Mouse (Mus musculus) embryonic facial prominence, embryonic 11.5 days (tissue): ENCODE measurements around the gene Gm49361. TPM values are rescaled to one million over a fixed set of nuclear protein-coding genes. Genes with fewer than 3 reads are reported as not detected.

ENCODE experiments used
- ATAC-seq: fragments of 200-750 bp; cut with Nextera tagmentation; replicated peaks from 2 replicates; pipeline ENCODE4 v1.8.0; 2017; ENCODE audit warnings: low read depth; ENCODE audit not compliant: insufficient number of reproducible peaks, low FRiP score, low TSS enrichment
- DNase-seq: peaks from one replicate; pipeline ENCODE4 v3.0.0-alpha.2; 2015; ENCODE audit warnings: low spot score
- H3K27ac ChIP-seq: fragments of 300-500 bp; sonication (generic); replicated peaks from 2 replicates; pipeline ENCODE4 v1.5.1; 2014; ENCODE audit warnings: mild to moderate bottlenecking, low read depth, low read length, control low read depth
- H3K27me3 ChIP-seq: fragments of 300-500 bp; sonication (generic); 2 replicates; pipeline ENCODE4 v1.6.1; 2014; ENCODE audit warnings: mild to moderate bottlenecking, low read length, moderate library complexity, mixed read lengths; ENCODE audit not compliant: control insufficient read depth, insufficient read depth
- H3K36me3 ChIP-seq: fragments of 300-500 bp; sonication (generic); replicated peaks from 2 replicates; pipeline ENCODE4 v1.6.1; 2014; ENCODE audit warnings: low read depth, mild to moderate bottlenecking, low read length, moderate library complexity, mixed read lengths; ENCODE audit not compliant: control insufficient read depth, insufficient read depth
- H3K4me1 ChIP-seq: fragments of 300-500 bp; sonication (generic); 2 replicates; pipeline ENCODE4 v1.6.1; 2014; ENCODE audit warnings: low read length, mixed read lengths; ENCODE audit not compliant: control insufficient read depth, insufficient read depth
- H3K4me2 ChIP-seq: fragments of 300-500 bp; sonication (generic); 2 replicates; pipeline ENCODE4 v1.6.1; 2014; ENCODE audit warnings: low read depth, mild to moderate bottlenecking, control low read depth, low read length, moderate library complexity
- H3K4me3 ChIP-seq: fragments of 300-500 bp; sonication (generic); 2 replicates; pipeline ENCODE4 v1.5.1; 2014; ENCODE audit warnings: low read depth, low read length, control low read depth
- H3K9ac ChIP-seq: fragments of 300-500 bp; sonication (generic); replicated peaks from 2 replicates; pipeline ENCODE4 v1.6.1; 2014; ENCODE audit warnings: mild to moderate bottlenecking, control low read depth, low read length
- H3K9me3 ChIP-seq: fragments of 300-500 bp; sonication (generic); replicated peaks from 2 replicates; pipeline ENCODE4 v1.6.1; 2016; ENCODE audit warnings: mild to moderate bottlenecking, low read length, inconsistent platforms, mixed read lengths; ENCODE audit not compliant: control insufficient read depth
- WGBS: fragments of 180-500 bp; shearing (Covaris S2); extraction: QIAGEN DNeasy Blood & Tissue Kit; methylation state at CpG from one replicate; pipeline ENCODE4 v1.1.7; 2014; 5-methylcytosine and 5-hydroxymethylcytosine counted together
- polyA plus RNA-seq: library from polyadenylated mRNA; unstranded; fragments of >200 nt; fragmentation: Nextera tagmentation; extraction: Ambion mirVana; gene quantifications from 2 replicates; pipeline ENCODE4 v1.2.1, GENCODE M21; 2014

The Gm49361 gene
- polyA plus RNA-seq, 1 experiment from 2014 or later = not detected

DNA sequence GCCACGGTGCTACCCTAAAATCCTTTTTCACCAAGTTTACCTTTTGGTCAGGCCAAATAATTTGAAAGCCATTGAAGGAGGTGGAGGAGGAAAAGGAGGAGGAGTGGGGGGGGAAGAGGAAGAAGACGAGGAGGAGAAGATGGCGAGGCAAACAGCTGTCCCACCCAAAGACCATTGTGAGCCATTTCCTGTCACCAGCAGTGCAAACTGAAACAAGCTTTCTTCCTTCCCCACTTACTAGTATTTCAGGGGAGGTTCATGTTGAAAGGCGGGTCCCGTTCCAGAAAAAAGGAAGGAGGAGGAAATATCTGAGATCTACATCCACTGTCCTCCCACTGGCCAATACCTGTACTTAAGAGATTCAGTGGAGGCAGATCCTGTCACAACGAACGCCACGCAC, 16.5 kb downstream of the Gm49361 start:
- Histone ChIP-seq H3K4me3 (no peak overlapping the region), H3K9me3 (0 out of 2 replicates have a peak, but pooled peaks cover 2% of the 10 kb centered on the region), H3K9ac (no peak overlapping the region), H3K4me2 (no peak overlapping the region), H3K27ac (no peak overlapping the region), H3K36me3 (peaks cover 2% of the 10 kb centered on the region), H3K27me3 (no peaks in the 10 kb centered on the region), H3K4me1 (no peaks in the 10 kb centered on the region)
- 86% methylated on average over 8 of the region's 8 CpGs for WGBS
- ATAC-seq = no peak
- no peak for DNase-seq

DNA sequence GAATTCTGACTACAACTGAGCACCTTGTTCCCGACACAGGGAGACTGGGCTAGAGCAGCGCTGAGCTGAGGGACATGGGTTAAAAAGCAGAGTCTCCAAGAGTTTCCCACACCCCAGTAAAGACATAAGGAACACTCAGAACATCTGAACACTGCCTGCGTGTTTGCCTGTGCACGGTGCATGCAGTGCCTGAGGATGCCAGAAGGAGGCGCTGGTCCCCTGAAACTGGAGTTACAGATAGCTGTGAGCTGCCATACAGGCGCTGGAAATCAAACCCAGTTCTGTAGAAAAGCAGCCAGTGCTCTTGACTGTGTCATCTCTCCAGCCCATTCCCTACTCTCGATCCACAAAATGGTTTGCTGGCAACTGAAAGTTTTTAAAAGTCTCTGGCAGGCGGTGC, 19.7 kb downstream of the Gm49361 start:
- ATAC-seq (no peak), DNase-seq (no peak)
- Histone ChIP-seq H3K4me2 (no peak overlapping the region), H3K4me3 (no peak overlapping the region), H3K27me3 (no peaks in the 10 kb centered on the region), H3K9ac (no peak overlapping the region), H3K36me3 (peaks cover 2% of the 10 kb centered on the region), H3K9me3 (0 out of 2 replicates have a peak, but pooled peaks cover 2% of the 10 kb centered on the region), H3K27ac (no peak overlapping the region), H3K4me1 (no peaks in the 10 kb centered on the region)
- WGBS = 79% methylated on average over 8 of the region's 8 CpGs

DNA sequence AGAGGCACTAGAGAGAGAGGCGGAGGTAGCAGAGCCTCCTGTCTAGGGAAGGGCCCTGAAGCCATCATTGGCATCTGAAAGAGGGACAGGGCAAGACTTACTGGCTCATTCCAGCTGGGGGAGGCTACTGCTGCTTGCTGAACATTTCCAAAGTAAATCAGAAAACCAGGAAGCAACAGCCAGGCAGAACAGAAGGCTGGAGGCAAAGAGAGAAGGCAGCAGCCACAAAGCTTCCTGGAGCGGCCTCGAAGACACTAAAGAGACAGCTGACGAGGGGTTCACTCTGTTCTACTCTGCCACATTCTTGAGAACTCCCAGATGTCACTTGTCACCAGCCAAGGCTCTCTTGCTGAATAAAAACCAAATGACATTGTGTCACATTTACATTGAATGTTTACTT, 21.4 kb downstream of the Gm49361 start:
- H3K4me1 ChIP-seq = no peaks in the 10 kb centered on the region
- 80% methylated on average over 4 of the region's 4 CpGs for WGBS
- H3K36me3 ChIP-seq = peaks cover 2% of the 10 kb centered on the region
- H3K27me3 ChIP-seq = no peaks in the 10 kb centered on the region
- H3K4me2 ChIP-seq = no peak overlapping the region
- H3K9ac ChIP-seq = no peak overlapping the region
- H3K9me3 ChIP-seq = 0 out of 2 replicates have a peak, but pooled peaks cover 2% of the 10 kb centered on the region
- ATAC-seq (no peak), DNase-seq (no peak)
- no peak overlapping the region for H3K4me3 ChIP-seq
- no peak overlapping the region for H3K27ac ChIP-seq

DNA sequence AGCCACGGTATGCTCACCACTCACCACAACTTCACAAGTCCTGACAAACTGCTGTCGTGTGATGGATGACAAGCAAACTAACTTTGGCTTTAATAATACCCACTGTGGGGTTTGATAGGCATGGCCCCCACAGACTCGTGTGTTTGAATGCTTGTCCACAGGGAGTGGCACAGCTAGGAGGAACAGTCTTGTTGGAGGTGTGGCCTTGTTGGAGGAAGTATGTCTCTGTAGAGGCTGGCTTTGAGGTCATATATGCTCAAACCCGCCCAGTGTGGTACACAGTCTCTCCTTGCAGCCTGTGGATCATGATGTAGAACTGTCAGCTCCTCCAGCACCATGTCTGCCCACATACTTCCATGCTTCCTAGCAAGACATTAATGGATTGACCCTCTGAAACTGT, 27.7 kb downstream of the Gm49361 start:
- Histone ChIP-seq H3K36me3 (no peaks in the 10 kb centered on the region; the same call in 1 of the 2 replicates), H3K9ac (no peak overlapping the region), H3K9me3 (no peaks in the 10 kb centered on the region), H3K4me3 (no peak overlapping the region), H3K4me1 (no peaks in the 10 kb centered on the region), H3K27ac (no peak overlapping the region), H3K4me2 (no peak overlapping the region), H3K27me3 (no peaks in the 10 kb centered on the region)
- ATAC-seq = no peak
- no peak for DNase-seq
- WGBS = 83% methylated on average over 4 of the region's 4 CpGs

DNA sequence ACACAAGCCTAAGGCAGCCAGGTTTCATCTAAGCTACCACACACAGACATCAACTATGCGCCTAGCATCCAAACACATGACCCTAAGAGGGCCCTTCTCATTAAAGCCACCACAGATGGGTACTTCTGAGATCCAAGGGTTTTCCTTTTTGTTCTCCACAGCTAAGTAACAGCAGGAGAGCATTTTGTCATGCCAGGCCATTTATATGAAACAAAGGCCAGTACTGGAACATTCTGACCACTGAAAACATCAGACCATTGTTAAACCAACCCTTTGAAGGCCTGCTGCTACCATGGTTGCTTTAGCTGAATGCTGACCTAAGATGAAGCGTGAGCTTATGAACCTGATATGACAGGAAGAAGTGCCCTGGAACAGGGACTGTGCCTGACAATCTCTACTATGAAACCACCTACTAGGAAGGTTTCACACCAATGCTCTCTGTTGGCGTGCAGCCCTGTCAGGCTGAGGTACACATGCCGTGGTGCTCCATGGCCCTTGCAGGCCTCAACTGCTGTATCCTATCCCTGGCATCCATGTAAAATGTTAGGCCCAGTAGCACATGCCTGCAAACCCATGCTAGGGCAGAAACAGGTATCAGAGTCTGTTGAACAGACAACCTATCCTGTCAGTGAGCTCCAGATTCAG, 29.2 kb downstream of the Gm49361 start:
- WGBS = 84% methylated on average over 4 of the region's 4 CpGs
- H3K36me3 ChIP-seq = no peaks in the 10 kb centered on the region; the same call in 1 of the 2 replicates
- no peak overlapping the region for H3K27ac ChIP-seq
- DNase-seq = no peak
- H3K27me3 ChIP-seq = no peaks in the 10 kb centered on the region
- H3K4me2 ChIP-seq = no peak overlapping the region
- no peaks in the 10 kb centered on the region for H3K9me3 ChIP-seq
- no peaks in the 10 kb centered on the region for H3K4me1 ChIP-seq
- ATAC-seq = no peak
- H3K9ac ChIP-seq = no peak overlapping the region
- no peak overlapping the region for H3K4me3 ChIP-seq

DNA sequence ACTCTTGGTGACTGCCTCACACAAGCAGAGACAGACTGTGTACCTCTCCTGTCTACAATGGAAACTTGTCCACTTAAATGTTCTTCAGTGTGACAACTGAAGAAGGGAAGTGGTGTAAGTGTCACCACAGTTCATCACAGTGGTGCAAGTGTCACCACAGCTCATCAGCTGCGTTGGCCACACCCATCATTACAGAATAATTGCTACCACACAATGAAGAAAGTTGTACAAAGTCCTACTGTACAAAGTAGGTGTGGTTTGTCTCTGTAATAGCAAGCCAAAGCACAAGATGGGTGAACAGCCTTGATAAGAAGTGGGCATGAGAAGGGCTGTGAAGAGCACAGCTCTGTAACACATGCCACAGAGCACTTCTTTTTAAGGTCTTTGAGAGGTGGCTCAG, 33.0 kb downstream of the Gm49361 start:
- Histone ChIP-seq H3K4me1 (no peaks in the 10 kb centered on the region), H3K36me3 (no peaks in the 10 kb centered on the region; the same call in 1 of the 2 replicates), H3K9me3 (no peaks in the 10 kb centered on the region), H3K27ac (no peak overlapping the region), H3K27me3 (no peaks in the 10 kb centered on the region), H3K9ac (no peak overlapping the region), H3K4me3 (no peak overlapping the region), H3K4me2 (no peak overlapping the region)
- ATAC-seq (no peak), DNase-seq (no peak)
- 91% methylated on average over 1 of the region's 1 CpGs for WGBS

DNA sequence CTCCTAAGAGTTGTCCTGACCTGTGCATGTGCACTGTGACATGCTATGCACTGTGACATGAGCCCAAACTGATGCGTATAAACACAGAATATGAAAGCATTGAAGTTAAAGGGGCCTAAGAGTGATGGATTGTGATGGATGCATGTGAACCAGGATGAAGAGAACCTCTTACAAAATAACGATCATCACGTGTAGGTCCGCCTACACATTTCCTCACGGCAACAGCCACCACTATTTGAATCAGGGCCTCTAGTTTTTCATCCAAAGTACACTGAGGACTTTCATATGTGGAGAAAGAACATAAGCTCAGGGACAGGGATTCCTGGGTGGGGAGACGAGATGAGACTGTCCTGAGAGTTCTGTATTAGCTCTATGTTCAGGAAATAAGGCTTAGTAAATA, 34.8 kb downstream of the Gm49361 start:
- WGBS = 89% methylated on average over 6 of the region's 6 CpGs
- H3K9ac ChIP-seq = no peak overlapping the region
- no peaks in the 10 kb centered on the region for H3K36me3 ChIP-seq
- H3K4me1 ChIP-seq = no peaks in the 10 kb centered on the region
- H3K9me3 ChIP-seq = no peaks in the 10 kb centered on the region
- DNase-seq (no peak), ATAC-seq (no peak)
- H3K27me3 ChIP-seq = no peaks in the 10 kb centered on the region
- no peak overlapping the region for H3K27ac ChIP-seq
- H3K4me3 ChIP-seq = no peak overlapping the region
- no peak overlapping the region for H3K4me2 ChIP-seq

DNA sequence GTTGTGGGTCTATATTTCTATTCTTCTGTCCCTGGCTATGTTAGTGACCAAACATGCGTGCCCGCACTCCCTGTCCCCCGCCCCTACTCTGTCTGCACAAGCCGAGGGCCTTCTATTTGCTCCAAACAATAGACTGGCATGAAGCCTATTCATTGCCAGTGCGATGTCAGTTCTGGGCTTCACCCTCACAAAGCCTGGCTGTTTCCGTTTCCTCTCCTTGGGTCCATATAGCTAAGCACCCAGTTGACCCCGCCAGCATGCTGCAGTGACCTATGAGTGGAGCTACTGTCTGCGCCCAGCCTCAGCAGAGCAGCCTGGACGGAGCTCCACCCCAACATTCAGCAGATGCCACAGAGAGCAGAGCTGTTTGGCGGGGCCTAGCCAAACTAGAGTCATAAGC, 36.7 kb downstream of the Gm49361 start:
- no peak for DNase-seq
- Histone ChIP-seq H3K27ac (no peak overlapping the region), H3K4me2 (no peak overlapping the region), H3K9ac (no peak overlapping the region), H3K9me3 (no peaks in the 10 kb centered on the region), H3K4me3 (no peak overlapping the region), H3K27me3 (no peaks in the 10 kb centered on the region), H3K4me1 (no peaks in the 10 kb centered on the region), H3K36me3 (no peaks in the 10 kb centered on the region)
- no peak for ATAC-seq
- 60% methylated on average over 10 of the region's 10 CpGs for WGBS
